Mouse (Mus musculus): ENCODE measurements around the gene Cytip. TPM values are rescaled to one million over a fixed set of nuclear protein-coding genes. Genes with fewer than 3 reads are reported as not detected.

Gene Cytip
- total RNA-seq (2021), result under 1 TPM in 1 of 2 experiments, not detected in 1; 0.20 TPM
- long read RNA-seq, experiment 1, result 0 reads
- long read RNA-seq, experiment 2, result 0 reads

DNA sequence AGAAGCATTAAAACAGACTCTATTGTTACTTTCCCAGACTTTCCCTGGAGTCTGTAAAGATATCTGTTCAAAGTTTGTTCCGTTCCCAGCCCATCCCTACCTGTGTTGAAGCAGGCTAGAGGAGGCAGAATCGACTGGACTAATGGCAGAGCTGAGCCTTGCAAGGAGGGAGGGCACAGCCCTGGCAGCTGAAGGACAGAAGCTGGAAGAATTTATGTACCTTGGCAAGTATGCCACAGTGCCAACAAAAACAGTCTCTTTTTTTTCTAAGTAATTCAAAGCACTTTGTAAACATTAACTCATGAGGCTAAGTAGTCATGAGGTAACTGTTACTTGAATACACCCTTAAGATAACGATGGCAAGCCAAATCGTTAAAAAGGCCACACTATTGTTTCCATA is at the start of gene Cytip:
TSS of gene Cytip (minus strand) at position 187 of the 400 bp plus-strand sequence.
- DNase-seq (ENCODE audit: extremely low spot score in 1 of 2, low spot score in 2 of 2), result no peak
- peak within 1 kb of the TSS; percentile 2; the same call in 1 of the 2 replicates for H3K4me3 ChIP-seq
- intact Hi-C loops (cut with DNase I), result no loop called here
- H3K27ac ChIP-seq, result no peak within 1 kb of the TSS
- TF ChIP-seq CTCF (IDR thresholded peaks at IDR 0.05), result no peak

DNA sequence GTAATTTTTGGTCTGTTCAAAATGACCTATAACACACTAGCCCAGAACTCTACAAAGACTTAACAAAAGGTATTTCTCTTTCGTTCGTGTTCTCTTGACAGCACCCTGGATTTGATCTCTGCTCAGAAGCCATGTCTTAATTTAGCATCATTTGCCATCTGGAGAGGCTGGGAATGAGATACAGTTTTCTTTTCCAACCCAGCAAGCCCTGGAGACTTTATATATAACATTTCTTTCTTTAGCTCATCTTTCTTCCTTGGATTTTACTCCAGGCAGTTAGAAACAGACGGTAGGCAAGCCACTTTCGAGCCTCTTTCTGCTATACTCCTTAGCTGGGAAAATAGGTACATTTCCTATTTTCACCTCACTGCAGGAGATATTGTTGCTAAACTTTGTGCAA is 45.3 kb upstream of the Cytip start:
- intact Hi-C loops (cut with DNase I), result no loop called here
- Histone ChIP-seq H3K27ac (peak overlapping the region; percentile 53; the same call in 1 of the 2 replicates), H3K4me3 (no peak overlapping the region)
- no peak for DNase-seq (ENCODE audit: extremely low spot score in 1 of 2, low spot score in 2 of 2)
- TF ChIP-seq CTCF (IDR thresholded peaks at IDR 0.05), result no peak

DNA sequence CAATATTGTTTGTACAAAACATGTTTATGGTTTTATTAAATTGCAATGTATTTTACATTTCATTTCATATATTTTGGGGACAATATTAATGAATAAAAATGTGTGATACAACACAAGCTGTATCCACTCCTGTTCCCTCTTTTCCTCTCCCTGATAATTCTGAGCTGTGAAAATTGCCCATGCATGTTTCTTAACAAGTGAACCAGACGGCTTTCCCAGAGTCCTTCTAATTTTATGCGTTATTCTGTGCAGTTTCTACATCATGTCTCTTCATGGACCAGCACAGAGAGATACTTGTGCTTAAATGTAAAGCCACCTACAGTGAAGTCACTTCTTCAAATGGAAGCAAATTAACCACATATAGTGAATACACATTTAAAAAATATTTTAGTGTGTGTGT is 42.2 kb upstream of the Cytip start:
- TF ChIP-seq CTCF (IDR thresholded peaks at IDR 0.05), result no peak
- no peak overlapping the region for H3K27ac ChIP-seq
- no peak overlapping the region for H3K4me3 ChIP-seq
- intact Hi-C loops (cut with DNase I), result no loop called here
- DNase-seq (ENCODE audit: extremely low spot score in 1 of 2, low spot score in 2 of 2), result no peak

DNA sequence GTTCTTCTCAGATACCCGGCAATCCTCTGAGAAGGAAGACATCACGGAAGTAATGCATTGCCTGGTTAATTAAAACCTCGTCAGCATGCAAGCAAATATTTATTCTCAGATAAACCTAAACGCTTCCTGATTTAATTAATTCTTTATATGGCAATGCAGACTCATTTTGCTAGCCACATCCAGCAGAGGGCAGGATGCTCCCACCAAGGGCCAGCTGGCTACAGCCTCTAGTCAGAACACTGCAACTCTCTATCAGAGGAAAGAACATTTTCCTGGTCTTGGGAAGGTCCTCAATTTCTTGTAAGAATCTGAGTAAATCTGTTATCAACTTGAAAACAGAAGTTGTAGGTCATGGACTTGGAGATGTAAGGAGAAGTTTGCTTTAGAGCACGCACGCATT is 4.1 kb upstream of the Cytip start:
- TF ChIP-seq CTCF (IDR thresholded peaks at IDR 0.05), result peak; percentile 89
- intact Hi-C loops (cut with DNase I), result loop anchor here (1.0 to 2.0 kb wide), 4 partner anchors 83 to 469 kb away; no protein-coding TSS in a partner anchor
- H3K4me3 ChIP-seq, result no peak overlapping the region
- no peak overlapping the region for H3K27ac ChIP-seq
- DNase-seq (ENCODE audit: extremely low spot score in 1 of 2, low spot score in 2 of 2), result peak; percentile 70 to 75

DNA sequence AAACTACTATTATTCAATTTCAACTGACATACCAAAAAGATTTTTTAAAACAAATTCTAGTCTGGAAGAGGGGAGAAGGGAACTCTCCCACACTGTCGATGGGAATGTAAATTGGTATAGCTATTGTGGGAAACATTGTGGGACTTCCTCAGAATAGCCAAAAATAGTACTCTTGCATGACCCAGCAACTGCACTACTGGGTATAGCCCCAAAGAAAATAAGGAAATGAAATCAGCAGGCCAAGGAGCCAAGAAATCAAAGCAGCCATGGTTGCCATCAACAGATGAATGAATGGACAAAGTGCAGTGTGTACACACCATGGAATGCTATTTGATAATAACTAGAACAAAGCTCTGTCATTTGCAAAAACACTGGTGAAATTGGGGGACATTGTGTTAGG is 1.5 kb upstream of the Cytip start:
- H3K4me3 ChIP-seq, result no peak overlapping the region
- intact Hi-C loops (cut with DNase I), result no loop called here
- no peak for DNase-seq (ENCODE audit: extremely low spot score in 1 of 2, low spot score in 2 of 2)
- H3K27ac ChIP-seq, result no peak overlapping the region
- no peak for TF ChIP-seq CTCF (IDR thresholded peaks at IDR 0.05)

DNA sequence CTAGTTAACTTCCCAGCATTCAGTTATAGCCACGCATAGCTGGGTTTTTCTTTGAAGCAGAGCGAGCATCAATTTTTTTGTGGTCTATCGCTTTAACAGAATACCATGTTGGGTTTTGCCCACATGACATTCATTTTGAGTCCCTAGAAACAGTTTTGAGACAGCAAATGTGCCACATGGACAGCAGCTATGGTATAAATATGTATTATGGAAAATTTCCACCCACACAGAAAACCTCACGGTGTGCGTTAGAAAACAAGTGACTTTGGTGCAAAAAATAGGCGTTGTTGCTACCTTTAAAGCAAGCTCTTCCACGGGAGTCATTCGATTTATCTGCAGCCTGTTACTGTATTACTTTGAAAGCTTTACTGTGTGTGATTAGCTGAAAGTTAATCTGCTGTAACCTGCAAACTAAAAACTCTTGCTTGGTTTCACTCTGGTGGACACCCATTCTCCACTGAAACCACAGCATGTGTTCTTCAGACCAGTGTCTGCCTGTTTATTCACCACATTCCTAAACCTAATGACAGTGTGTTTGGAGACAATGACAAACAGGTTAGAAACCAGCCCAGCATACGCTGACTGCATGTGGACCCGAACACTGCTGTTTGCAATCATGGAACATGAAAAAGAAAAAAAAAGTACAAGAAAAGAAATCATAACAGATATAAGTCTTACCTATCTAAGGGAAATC is 763 bp downstream of the Cytip start:
- no peak for DNase-seq (ENCODE audit: extremely low spot score in 1 of 2, low spot score in 2 of 2)
- intact Hi-C loops (cut with DNase I), result loop anchor here (5.0 kb wide), 1 partner anchor 167 kb away; no protein-coding TSS in a partner anchor
- TF ChIP-seq CTCF (IDR thresholded peaks at IDR 0.05), result no peak
- H3K27ac ChIP-seq, result no peak overlapping the region
- H3K4me3 ChIP-seq, result peak overlapping the region; percentile 2; the same call in 1 of the 2 replicates

DNA sequence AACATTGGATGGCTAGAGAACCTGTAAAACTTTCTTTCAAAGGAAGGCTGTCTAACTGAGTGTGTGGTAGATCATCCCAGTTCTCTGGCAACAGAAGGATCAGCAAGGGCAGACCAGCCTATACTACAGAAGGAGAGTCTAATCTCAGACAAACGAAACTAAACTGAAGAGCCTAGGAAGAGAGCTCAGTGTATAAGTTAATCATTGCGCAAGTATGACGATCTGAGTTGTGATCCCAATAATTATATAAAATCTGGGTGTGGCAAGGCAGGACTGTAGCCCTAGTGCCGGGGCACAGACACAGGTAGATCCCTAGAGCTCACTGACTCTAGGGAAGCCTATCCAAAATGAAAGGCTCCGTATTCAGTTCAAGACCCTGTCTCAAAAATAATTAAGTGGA is 3.2 kb downstream of the Cytip start:
- TF ChIP-seq CTCF (IDR thresholded peaks at IDR 0.05), result no peak
- no peak overlapping the region for H3K27ac ChIP-seq
- no peak for DNase-seq (ENCODE audit: extremely low spot score in 1 of 2, low spot score in 2 of 2)
- H3K4me3 ChIP-seq, result no peak overlapping the region
- intact Hi-C loops (cut with DNase I), result loop anchor here (5.0 kb wide), 1 partner anchor 165 kb away; no protein-coding TSS in a partner anchor

DNA sequence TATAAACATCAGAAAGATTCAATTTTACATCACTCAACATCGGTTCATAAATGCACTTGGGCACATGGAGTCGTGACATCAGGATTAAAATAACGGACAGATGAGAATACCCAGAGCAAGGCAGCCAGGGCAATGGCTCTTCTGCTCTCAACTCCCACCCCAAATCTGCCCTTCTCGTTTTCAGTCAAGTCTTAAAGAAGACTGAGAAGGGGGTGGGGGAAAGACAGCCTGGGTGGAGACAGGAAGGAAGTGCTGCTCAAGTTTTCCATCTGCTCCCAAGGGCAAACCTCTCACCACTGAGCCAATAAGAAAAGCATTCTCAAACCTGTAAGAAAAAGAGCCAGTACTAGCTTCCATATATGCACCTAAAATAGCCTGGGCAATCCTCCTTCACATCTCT is 5.8 kb downstream of the Cytip start:
- no peak overlapping the region for H3K27ac ChIP-seq
- no peak for TF ChIP-seq CTCF (IDR thresholded peaks at IDR 0.05)
- intact Hi-C loops (cut with DNase I), result no loop called here
- no peak overlapping the region for H3K4me3 ChIP-seq
- no peak for DNase-seq (ENCODE audit: extremely low spot score in 1 of 2, low spot score in 2 of 2)

DNA sequence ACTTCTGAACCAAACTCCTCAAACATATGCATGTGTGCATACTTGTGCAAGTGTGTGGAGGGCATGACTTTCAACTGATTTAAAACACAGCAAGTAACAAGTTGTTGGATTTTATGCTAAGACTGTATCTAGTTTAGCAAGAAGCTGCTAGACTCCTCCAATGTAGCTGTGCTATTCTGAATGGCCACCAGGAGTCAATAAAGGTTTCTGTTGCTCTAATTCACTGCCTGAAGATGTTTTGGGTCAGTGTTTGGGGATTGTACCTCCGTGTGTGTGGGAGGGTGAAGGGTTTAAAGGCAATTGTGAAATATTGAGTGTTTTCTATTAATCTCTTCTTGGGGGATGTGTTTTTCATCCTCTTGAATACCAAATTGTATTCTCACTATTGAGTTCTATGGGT is 6.4 kb downstream of the Cytip start:
- H3K4me3 ChIP-seq, result no peak overlapping the region
- no peak for DNase-seq (ENCODE audit: extremely low spot score in 1 of 2, low spot score in 2 of 2)
- intact Hi-C loops (cut with DNase I), result no loop called here
- peak; percentile 17; the same call in 1 of the 2 replicates for TF ChIP-seq CTCF (IDR thresholded peaks at IDR 0.05)
- no peak overlapping the region for H3K27ac ChIP-seq

DNA sequence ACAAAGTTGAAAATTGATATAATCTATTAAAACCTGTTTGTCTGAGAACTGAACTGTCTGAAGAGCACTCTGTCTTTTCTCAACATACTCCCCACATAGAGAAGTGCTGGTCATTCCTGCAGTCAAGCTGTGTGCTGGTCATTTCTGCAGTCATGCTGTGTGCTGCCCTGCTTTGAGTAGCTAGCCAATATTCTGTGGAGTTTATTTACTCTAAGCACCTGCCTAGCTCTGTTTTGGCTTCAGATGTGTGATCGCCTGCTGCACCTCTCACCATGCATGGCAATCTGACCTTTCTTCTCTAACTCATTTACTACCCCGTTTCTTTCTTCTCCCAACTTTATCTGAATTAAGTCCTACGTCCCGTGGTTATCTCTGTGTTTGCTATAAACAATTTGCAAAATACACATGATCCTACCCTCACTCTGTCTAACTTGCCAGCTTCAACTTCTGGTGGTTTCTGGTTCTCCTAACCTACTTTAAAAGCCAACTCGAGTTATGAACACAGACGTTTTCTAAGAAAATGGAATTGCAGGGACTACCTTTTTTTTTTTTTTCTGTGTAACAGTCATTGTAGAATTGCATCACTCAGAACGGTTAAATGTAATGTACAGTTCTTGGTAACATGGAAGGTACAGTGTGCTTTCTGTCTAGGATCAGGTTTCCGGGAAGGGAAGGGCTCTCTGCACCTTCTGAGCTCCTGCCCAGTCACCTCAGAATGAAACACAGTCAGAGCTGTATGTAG is 7.9 kb downstream of the Cytip start:
- Histone ChIP-seq H3K4me3 (no peak overlapping the region), H3K27ac (no peak overlapping the region)
- intact Hi-C loops (cut with DNase I), result no loop called here
- no peak for DNase-seq (ENCODE audit: extremely low spot score in 1 of 2, low spot score in 2 of 2)
- no peak for TF ChIP-seq CTCF (IDR thresholded peaks at IDR 0.05)

DNA sequence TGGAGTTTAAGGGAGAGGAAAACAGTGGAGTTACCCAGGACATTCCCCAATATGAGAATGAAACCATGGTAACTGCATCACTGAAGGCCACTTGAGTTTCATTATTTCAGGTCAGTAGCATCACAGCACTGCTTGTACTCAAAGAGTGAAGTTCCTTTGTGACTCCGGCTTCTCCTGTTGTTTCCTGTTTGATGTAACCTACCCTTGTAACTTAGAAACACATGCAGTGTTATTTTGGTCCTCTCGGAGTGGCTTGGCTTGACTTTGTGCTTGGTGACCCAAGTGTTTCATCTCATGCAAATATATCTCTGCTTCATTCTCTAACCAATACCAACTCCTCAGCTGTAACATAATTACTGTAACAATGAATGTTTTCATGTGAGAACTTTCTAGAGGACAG is 11.1 kb downstream of the Cytip start:
- no peak for DNase-seq (ENCODE audit: extremely low spot score in 1 of 2, low spot score in 2 of 2)
- intact Hi-C loops (cut with DNase I), result no loop called here
- Histone ChIP-seq H3K27ac (no peak overlapping the region), H3K4me3 (no peak overlapping the region)
- TF ChIP-seq CTCF (IDR thresholded peaks at IDR 0.05), result no peak

DNA sequence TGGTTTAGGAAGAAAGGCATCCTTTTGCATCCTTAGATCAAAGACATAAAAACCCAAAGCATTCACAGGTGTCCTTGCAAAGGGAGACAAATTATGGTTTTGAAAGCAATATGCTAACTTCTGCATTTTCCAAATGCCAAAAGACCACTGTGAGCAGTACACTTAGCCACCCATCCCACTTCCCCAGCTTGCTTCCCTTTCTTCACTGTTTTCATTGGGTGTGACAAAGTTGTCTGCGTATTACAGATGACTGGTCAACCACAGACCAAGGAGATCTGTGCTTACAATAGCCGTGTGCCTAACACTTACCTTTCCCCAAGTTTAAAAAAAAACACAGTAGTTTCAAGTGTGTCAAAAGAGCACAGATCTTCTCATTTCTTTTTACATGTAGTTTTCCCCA is 11.7 kb downstream of the Cytip start:
- DNase-seq (ENCODE audit: extremely low spot score in 1 of 2, low spot score in 2 of 2), result no peak
- intact Hi-C loops (cut with DNase I), result no loop called here
- TF ChIP-seq CTCF (IDR thresholded peaks at IDR 0.05), result no peak

More for the DNA sequence above, 11.7 kb downstream of the Cytip start:
- H3K4me3 ChIP-seq, result no peak overlapping the region
- no peak overlapping the region for H3K27ac ChIP-seq

Measured in left cerebral cortex, adult 2 months (tissue).